Mouse (Mus musculus) thymus, adult 2 months (tissue): ENCODE results near the gene Shisa2. TPM values are rescaled to one million over a fixed set of nuclear protein-coding genes. Genes with fewer than 3 reads are reported as not detected.
"Not testable (repeated sequence)": the region's sequence is repeated elsewhere in the genome, so short reads cannot be mapped to it uniquely, and the experiment has no call there.

ENCODE experiments used
- DNase-seq: peaks from one replicate; pipeline ENCODE4 v3.0.0; 2021
- H3K27ac ChIP-seq: fragments of 200-500 bp; 2 replicates; pipeline ENCODE4 v1.5.1; 2012; ENCODE audit warnings: low read length, control low read depth; ENCODE audit not compliant: control insufficient read depth, insufficient read depth
- H3K27me3 ChIP-seq: fragments of 200-500 bp; 2 replicates; pipeline ENCODE4 v1.6.1; 2012; ENCODE audit warnings: mild to moderate bottlenecking, low read length, moderate library complexity, mixed read lengths; ENCODE audit not compliant: control insufficient read depth, insufficient read depth
- H3K36me3 ChIP-seq: fragments of 200-500 bp; 2 replicates; pipeline ENCODE4 v1.6.1; 2012; ENCODE audit warnings: mild to moderate bottlenecking, low read length, moderate library complexity; ENCODE audit not compliant: control insufficient read depth, insufficient read depth
- H3K4me1 ChIP-seq: fragments of 200-500 bp; replicated peaks from 2 replicates; pipeline ENCODE4 v1.6.1; 2012; ENCODE audit warnings: low read length; ENCODE audit not compliant: control insufficient read depth, insufficient read depth
- H3K4me3 ChIP-seq: fragments of 200-500 bp; 2 replicates; pipeline ENCODE4 v1.5.1; 2012; ENCODE audit warnings: mild to moderate bottlenecking, low read length, control low read depth, moderate library complexity; ENCODE audit not compliant: control insufficient read depth, insufficient read depth
- CTCF ChIP-seq: fragments of 200-500 bp; IDR thresholded peaks from 2 replicates; pipeline ENCODE4 v1.5.1; 2012; ENCODE audit warnings: mild to moderate bottlenecking, control low read depth, low read length, moderate library complexity, borderline replicate concordance; ENCODE audit not compliant: control insufficient read depth, poor library complexity, insufficient read depth; ENCODE audit errors: extremely low read depth
- POLR2A ChIP-seq: fragments of 200-500 bp; IDR thresholded peaks from 2 replicates; pipeline ENCODE4 v1.6.1; 2012; ENCODE audit warnings: mild to moderate bottlenecking, low read length, control low read depth, moderate library complexity; ENCODE audit not compliant: control insufficient read depth, poor library complexity, insufficient read depth; ENCODE audit errors: extremely low read depth
- WGBS: fragments of 180-500 bp; shearing (Covaris S2); methylation state at CpG from one replicate; pipeline ENCODE4 v1.1.7; 2018; 5-methylcytosine and 5-hydroxymethylcytosine counted together
- polyA plus RNA-seq: library from polyadenylated mRNA; depleted of rRNA; stranded (reverse); fragments of >200 nt; gene quantifications from 2 replicates; pipeline ENCODE4 v1.2.3, GENCODE M21; 2012

Gene Shisa2
- polyA plus RNA-seq, 1 experiment: 37.2 TPM

DNA sequence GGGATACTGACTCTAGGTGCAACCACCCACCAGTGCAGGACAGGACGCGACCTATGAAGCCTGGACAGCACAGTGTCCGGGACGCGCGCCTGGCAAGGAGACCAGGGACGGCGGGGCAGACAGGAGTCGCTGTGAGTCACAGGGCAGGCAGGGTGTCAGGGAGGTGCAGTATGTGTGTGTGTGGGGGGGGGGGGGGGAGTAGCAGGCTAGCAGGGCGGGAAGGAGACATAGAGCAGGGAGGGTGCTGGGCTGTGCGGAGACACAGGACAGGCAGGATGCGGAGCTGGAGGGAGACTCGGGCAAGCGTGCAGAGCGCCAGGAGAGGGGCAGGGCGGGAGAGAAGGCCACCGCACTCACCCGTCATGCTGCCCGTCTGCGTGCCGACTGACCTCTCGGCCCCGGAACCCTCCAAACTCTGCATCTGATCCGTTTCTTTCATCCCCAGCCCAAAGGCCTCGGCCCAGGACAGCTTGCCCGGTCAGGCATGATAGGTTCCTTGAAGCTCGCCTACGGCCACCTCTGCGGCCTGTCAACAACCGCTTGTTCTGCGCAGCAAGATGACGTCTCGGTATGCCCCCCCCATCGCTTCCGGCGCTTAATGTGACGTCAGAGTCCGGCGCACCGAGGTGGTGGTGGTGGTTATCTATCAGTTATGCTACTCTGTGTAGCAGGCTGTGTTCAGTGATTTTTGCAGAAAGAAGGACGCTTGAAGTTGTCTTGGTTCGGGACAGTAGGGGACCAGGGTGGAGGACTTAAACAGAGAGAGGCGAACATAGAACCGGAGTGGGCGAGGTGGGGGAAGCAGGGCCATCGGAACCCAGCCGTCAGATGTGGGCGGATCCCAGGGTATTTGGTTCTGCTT is 27.5 kb upstream of the Shisa2 start, which contains the start of gene Cdadc1:
Gene Cdadc1 (minus strand): TSS at position 562 of the 862 bp plus-strand sequence.
- WGBS: under 1% methylated on average over 47 of the region's 48 CpGs
- no peaks in the 10 kb centered on the region for H3K27me3 ChIP-seq
- TF ChIP-seq POLR2A (peak; percentile 64; the same call in 1 of the 2 replicates), CTCF (no peak)

DNA sequence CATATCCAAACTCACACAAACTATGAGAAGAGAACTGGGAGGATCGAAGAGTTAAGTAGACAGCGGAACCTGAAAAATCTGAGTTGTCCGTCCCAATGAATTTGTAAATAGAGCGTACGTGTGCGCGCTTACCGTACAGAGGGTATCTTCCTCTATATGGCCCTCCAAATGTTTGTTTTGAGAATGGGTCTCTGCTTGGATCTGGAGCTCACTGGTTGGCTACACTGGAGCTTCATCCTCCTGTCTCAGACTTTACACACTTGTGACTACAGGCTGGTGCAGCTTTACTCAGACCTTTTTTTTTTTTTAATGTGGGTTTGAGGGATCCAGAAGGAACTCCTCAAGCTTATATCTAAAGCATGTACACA is 26.9 kb upstream of the Shisa2 start:
- Histone ChIP-seq H3K27ac (no peak overlapping the region), H3K4me3 (peak overlapping the region; percentile 98), H3K36me3 (no peaks in the 10 kb centered on the region), H3K27me3 (no peaks in the 10 kb centered on the region), H3K4me1 (peaks cover 6% of the 10 kb centered on the region)
- TF ChIP-seq POLR2A (no peak), CTCF (no peak)
- no peak for DNase-seq
- WGBS: 2% methylated on average over 8 of the region's 8 CpGs

More for the DNA sequence above, 27.5 kb upstream of the Shisa2 start, which contains the start of gene Cdadc1:
- DNase-seq: peak; percentile 96
- H3K36me3 ChIP-seq: no peaks in the 10 kb centered on the region
- peak within 1 kb of the TSS; percentile 98 for H3K4me3 ChIP-seq
- peaks cover 6% of the 10 kb centered on the region for H3K4me1 ChIP-seq
- H3K27ac ChIP-seq: 0 out of 2 replicates have a peak within 1 kb of the TSS, but pooled peaks have one; percentile 1

DNA sequence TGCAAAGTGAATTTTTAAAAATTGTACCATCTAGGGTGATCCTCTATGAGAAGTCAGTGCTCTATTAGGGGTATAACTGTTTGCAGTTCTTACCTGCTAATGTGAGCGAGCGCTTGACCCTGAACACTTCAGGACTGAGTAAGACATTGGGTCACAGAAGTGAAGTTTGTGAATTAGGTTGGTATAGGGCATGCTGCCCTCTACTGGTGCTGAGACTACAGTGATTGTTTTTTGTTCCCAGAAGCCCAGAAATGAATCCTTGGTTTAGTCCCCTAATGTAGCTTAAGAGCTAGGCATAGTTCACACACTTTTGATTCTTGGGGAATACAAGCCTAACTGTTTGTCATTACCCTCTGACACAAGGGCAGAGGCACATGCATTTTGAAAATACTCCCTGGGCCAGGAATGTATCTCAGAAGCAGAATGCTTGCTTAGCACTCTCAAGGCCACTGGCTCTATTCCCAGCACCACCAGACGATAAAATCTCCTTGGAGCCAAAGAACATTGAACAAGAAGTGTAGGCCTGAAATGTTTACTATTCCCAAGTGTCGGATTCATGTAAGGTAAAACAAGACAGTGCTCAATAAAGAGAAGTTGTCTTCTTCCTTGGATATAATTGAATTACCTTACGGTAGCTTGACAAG is 21.0 kb upstream of the Shisa2 start:
- TF ChIP-seq CTCF (no peak), POLR2A (no peak)
- peak; percentile 26 for DNase-seq
- Histone ChIP-seq H3K4me3 (no peak overlapping the region), H3K4me1 (no peaks in the 10 kb centered on the region), H3K27me3 (no peaks in the 10 kb centered on the region), H3K27ac (no peak overlapping the region), H3K36me3 (no peaks in the 10 kb centered on the region)
- 75% methylated on average over 5 of the region's 5 CpGs for WGBS

GRCm38 (mm10) chr14:59605671-59606353 is 19.3 kb upstream of the Shisa2 start:
- WGBS: 31% methylated on average over 5 of the region's 5 CpGs
- DNase-seq: peak; percentile 75
- no peak overlapping the region for H3K27ac ChIP-seq
- no peak for TF ChIP-seq CTCF
- no peak for TF ChIP-seq POLR2A
- no peak overlapping the region for H3K4me3 ChIP-seq
- H3K36me3 ChIP-seq: no peaks in the 10 kb centered on the region
- H3K4me1 ChIP-seq: no peaks in the 10 kb centered on the region
- no peaks in the 10 kb centered on the region for H3K27me3 ChIP-seq

DNA sequence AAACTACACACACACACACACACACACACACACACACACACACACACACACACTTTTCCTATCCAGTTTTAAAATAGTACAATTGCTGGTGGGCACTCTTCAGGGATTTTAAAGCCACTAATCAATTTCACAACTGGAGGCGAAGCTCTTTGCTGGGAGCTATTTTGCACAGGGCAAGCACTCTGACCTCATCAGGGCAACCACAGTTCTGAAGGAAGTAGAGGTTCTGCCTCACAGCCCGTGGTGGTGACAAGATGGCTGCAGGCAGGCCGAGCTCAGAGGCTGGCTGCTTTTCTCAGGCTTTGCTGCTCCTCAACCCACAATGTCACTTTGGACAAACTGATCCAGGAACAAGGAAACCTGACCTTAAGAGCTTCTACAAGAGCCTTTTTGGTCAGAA is 18.1 kb upstream of the Shisa2 start:
- no peak overlapping the region for H3K4me3 ChIP-seq
- no peaks in the 10 kb centered on the region for H3K4me1 ChIP-seq
- 32% methylated on average over 3 of the region's 3 CpGs for WGBS
- no peaks in the 10 kb centered on the region for H3K27me3 ChIP-seq
- no peak for TF ChIP-seq CTCF
- no peak for TF ChIP-seq POLR2A
- no peaks in the 10 kb centered on the region for H3K36me3 ChIP-seq
- no peak for DNase-seq
- H3K27ac ChIP-seq: no peak overlapping the region

GRCm38 (mm10) chr14:59612920-59613625 is 12.0 kb upstream of the Shisa2 start:
- Histone ChIP-seq H3K4me3 (no peak overlapping the region), H3K27ac (no peak overlapping the region; the same call in 1 of the 2 replicates), H3K36me3 (no peaks in the 10 kb centered on the region), H3K4me1 (no peaks in the 10 kb centered on the region), H3K27me3 (no peaks in the 10 kb centered on the region)
- 57% methylated on average over 14 of the region's 14 CpGs for WGBS
- TF ChIP-seq CTCF (no peak), POLR2A (no peak)
- peak; percentile 55 for DNase-seq

GRCm38 (mm10) chr14:59614149-59614548 is 11.0 kb upstream of the Shisa2 start:
- not testable (repeated sequence) for DNase-seq, H3K27me3 ChIP-seq, H3K27ac ChIP-seq, H3K36me3 ChIP-seq, H3K4me1 ChIP-seq, H3K4me3 ChIP-seq
- 73% methylated on average over 3 of the region's 3 CpGs for WGBS
